7 mouse cellular contexts compared by ENCODE assay signal in genomic region chr11:79254391-79255098, GRCm38 (mm10). TPM values are rescaled to one million over a fixed set of nuclear protein-coding genes. Genes with fewer than 3 reads are reported as not detected.
DNase-seq lines count a peak whose midpoint lies in the region; ATAC-seq lines count a peak whose summit lies in the region.

Gene Wsb1, minus strand, starts transcription at chr11:79254671.

- DNase-seq in adrenal gland, adult 2 months, result peak; percentile 94
- peak; percentile 89 for DNase-seq in embryo, embryonic 11.5 days (ENCODE audit: low read depth, low spot score)
- peak; percentile 85 to 92 for DNase-seq in gastrocnemius, postnatal 4 days (ENCODE audit: low spot score in 2 of 2)
- DNase-seq in left cerebral cortex, postnatal 36 days (ENCODE audit: low spot score in 2 of 2), result peak; percentile 91 to 93
- peak; percentile 100 for DNase-seq in midbrain, embryonic 11.5 days (ENCODE audit: low spot score, missing footprints)
- DNase-seq in skeletal muscle tissue, adult 2 months (ENCODE audit: low read depth, low spot score), result peak; percentile 89

- peak; percentile 90 for ATAC-seq in intestine, embryonic 16.5 days
- ATAC-seq in midbrain, embryonic 11.5 days (ENCODE audit: low FRiP score), result peak; percentile 95

- 2% methylated on average over 50 of the region's 50 CpGs for WGBS in intestine, embryonic 16.5 days
- WGBS in midbrain, embryonic 11.5 days, result 2% methylated on average over 50 of the region's 50 CpGs

- peak within 1 kb of the TSS; percentile 74 for H3K4me2 ChIP-seq in intestine, embryonic 16.5 days (ENCODE audit: low read depth, low read length)
- H3K4me2 ChIP-seq in midbrain, embryonic 11.5 days, result peak within 1 kb of the TSS; percentile 84

- H3K4me3 ChIP-seq in intestine, embryonic 16.5 days (ENCODE audit: low read length), result peak within 1 kb of the TSS; percentile 81
- H3K4me3 ChIP-seq in midbrain, embryonic 11.5 days (ENCODE audit: low read depth, low read length), result peak within 1 kb of the TSS; percentile 96

- H3K9ac ChIP-seq in intestine, embryonic 16.5 days (ENCODE audit: low read depth, low read length), result peak within 1 kb of the TSS; percentile 94
- H3K9ac ChIP-seq in midbrain, embryonic 11.5 days (ENCODE audit: low read length), result peak within 1 kb of the TSS; percentile 99

- peaks cover 10% of the 10 kb centered on the region for H3K4me1 ChIP-seq in intestine, embryonic 16.5 days (ENCODE audit: control insufficient read depth, insufficient read depth, low read length)
- H3K4me1 ChIP-seq in midbrain, embryonic 11.5 days (ENCODE audit: control insufficient read depth, insufficient read depth, low read length), result peaks cover 7% of the 10 kb centered on the region

- intact Hi-C loops in left cerebral cortex, postnatal 36 days (cut with DNase I), result loop anchor here (5.0 kb wide), 2 partner anchors 38 to 83 kb away; partner anchors contain the start of gene Nf1

- peaks cover 11% of the 10 kb centered on the region for H3K36me3 ChIP-seq in intestine, embryonic 16.5 days (ENCODE audit: control insufficient read depth, insufficient read depth, low read length)
- H3K36me3 ChIP-seq in midbrain, embryonic 11.5 days (ENCODE audit: control insufficient read depth, insufficient read depth, low read length), result peaks cover 7% of the 10 kb centered on the region; the same call in 1 of the 2 replicates

- no peaks in the 10 kb centered on the region for H3K27me3 ChIP-seq in intestine, embryonic 16.5 days (replicated peaks; ENCODE audit: control insufficient read depth, insufficient read depth, low read length)
- no peaks in the 10 kb centered on the region for H3K27me3 ChIP-seq in midbrain, embryonic 11.5 days (ENCODE audit: control insufficient read depth, insufficient read depth, low read length)

- peak within 1 kb of the TSS; percentile 93 for H3K27ac ChIP-seq in intestine, embryonic 16.5 days (ENCODE audit: low read length)
- peak within 1 kb of the TSS; percentile 95 for H3K27ac ChIP-seq in midbrain, embryonic 11.5 days (ENCODE audit: low read depth, low read length)

- H3K9me3 ChIP-seq in intestine, embryonic 16.5 days (ENCODE audit: control insufficient read depth, low read length), result no peaks in the 10 kb centered on the region
- no peaks in the 10 kb centered on the region for H3K9me3 ChIP-seq in midbrain, embryonic 11.5 days (ENCODE audit: control insufficient read depth, low read length)

RNA-seq across cellular contexts. Expression of gene Wsb1, which starts in this region (rescaled TPM):
- 10 to 100 TPM; 29.4 to 37.0 TPM for total RNA-seq in adrenal gland, adult 2 months (2021)
- polyA plus RNA-seq in adrenal gland, adult 2 months (2012; rRNA removed), result 59.1 and 61.2 TPM in 2 replicates
- 10 to 100 TPM; 66.9 to 68.6 TPM for total RNA-seq in gastrocnemius, postnatal 4 days (2021)
- polyA plus RNA-seq in intestine, embryonic 16.5 days (2015; fragmentation: Nextera tagmentation; extraction: Ambion mirVana), result 149 and 158 TPM in 2 replicates
- 10 to 100 TPM; 54.0 to 84.7 TPM for total RNA-seq in left cerebral cortex, postnatal 36 days (2021)
- polyA plus RNA-seq in midbrain, embryonic 11.5 days (2014; fragmentation: Nextera tagmentation; extraction: Ambion mirVana), result 425 and 498 TPM in 2 replicates

Comparison
In these comparisons a context has a peak if more than half of its experiments do, and no peak if none do; other contexts are left out.
1. Peak in every context shown above with its lines: DNase-seq, ATAC-seq, H3K4me3 ChIP-seq and H3K27ac ChIP-seq.